Mouse (Mus musculus) embryonic facial prominence, embryonic 11.5 days (tissue): Measurements from ENCODE around the gene Acox2. TPM values are rescaled to one million over a fixed set of nuclear protein-coding genes. Genes with fewer than 3 reads are reported as not detected.

Source experiments
- ATAC-seq: fragments of 200-750 bp; cut with Nextera tagmentation; replicated peaks from 2 replicates; pipeline ENCODE4 v1.8.0; 2017; ENCODE audit warnings: low read depth; ENCODE audit not compliant: insufficient number of reproducible peaks, low FRiP score, low TSS enrichment
- DNase-seq: peaks from one replicate; pipeline ENCODE4 v3.0.0-alpha.2; 2015; ENCODE audit warnings: low spot score
- H3K27ac ChIP-seq: fragments of 300-500 bp; sonication (generic); replicated peaks from 2 replicates; pipeline ENCODE4 v1.5.1; 2014; ENCODE audit warnings: mild to moderate bottlenecking, low read depth, low read length, control low read depth
- H3K27me3 ChIP-seq: fragments of 300-500 bp; sonication (generic); 2 replicates; pipeline ENCODE4 v1.6.1; 2014; ENCODE audit warnings: mild to moderate bottlenecking, low read length, moderate library complexity, mixed read lengths; ENCODE audit not compliant: control insufficient read depth, insufficient read depth
- H3K36me3 ChIP-seq: fragments of 300-500 bp; sonication (generic); replicated peaks from 2 replicates; pipeline ENCODE4 v1.6.1; 2014; ENCODE audit warnings: low read depth, mild to moderate bottlenecking, low read length, moderate library complexity, mixed read lengths; ENCODE audit not compliant: control insufficient read depth, insufficient read depth
- H3K4me1 ChIP-seq: fragments of 300-500 bp; sonication (generic); 2 replicates; pipeline ENCODE4 v1.6.1; 2014; ENCODE audit warnings: low read length, mixed read lengths; ENCODE audit not compliant: control insufficient read depth, insufficient read depth
- H3K4me2 ChIP-seq: fragments of 300-500 bp; sonication (generic); 2 replicates; pipeline ENCODE4 v1.6.1; 2014; ENCODE audit warnings: low read depth, mild to moderate bottlenecking, control low read depth, low read length, moderate library complexity
- H3K4me3 ChIP-seq: fragments of 300-500 bp; sonication (generic); 2 replicates; pipeline ENCODE4 v1.5.1; 2014; ENCODE audit warnings: low read depth, low read length, control low read depth
- H3K9ac ChIP-seq: fragments of 300-500 bp; sonication (generic); replicated peaks from 2 replicates; pipeline ENCODE4 v1.6.1; 2014; ENCODE audit warnings: mild to moderate bottlenecking, control low read depth, low read length
- H3K9me3 ChIP-seq: fragments of 300-500 bp; sonication (generic); replicated peaks from 2 replicates; pipeline ENCODE4 v1.6.1; 2016; ENCODE audit warnings: mild to moderate bottlenecking, low read length, inconsistent platforms, mixed read lengths; ENCODE audit not compliant: control insufficient read depth
- WGBS: fragments of 180-500 bp; shearing (Covaris S2); extraction: QIAGEN DNeasy Blood & Tissue Kit; methylation state at CpG from one replicate; pipeline ENCODE4 v1.1.7; 2014; 5-methylcytosine and 5-hydroxymethylcytosine counted together
- polyA plus RNA-seq: library from polyadenylated mRNA; unstranded; fragments of >200 nt; fragmentation: Nextera tagmentation; extraction: Ambion mirVana; gene quantifications from 2 replicates; pipeline ENCODE4 v1.2.1, GENCODE M21; 2014

Gene Acox2
- polyA plus RNA-seq, 1 experiment from 2014 or later, result not detected

- Histone ChIP-seq H3K27me3 (no peaks in the 10 kb centered on the region), H3K4me3 (no peak overlapping the region), H3K4me1 (peaks cover 4% of the 10 kb centered on the region; the same call in 1 of the 2 replicates), H3K9ac (no peak overlapping the region), H3K27ac (no peak overlapping the region), H3K9me3 (no peaks in the 10 kb centered on the region), H3K36me3 (no peaks in the 10 kb centered on the region), H3K4me2 (no peak overlapping the region)
- peak; percentile 37 for DNase-seq
- no peak for ATAC-seq
- WGBS, result 18% methylated on average over 10 of the region's 10 CpGs
Observed at GRCm38 (mm10) chr14:8218730-8219380, 40.3 kb downstream of the Acox2 start.

- 55% methylated on average over 7 of the region's 7 CpGs for WGBS
- no peak overlapping the region for H3K27ac ChIP-seq
- H3K9me3 ChIP-seq, result no peaks in the 10 kb centered on the region
- H3K4me3 ChIP-seq, result no peak overlapping the region
- peaks cover 4% of the 10 kb centered on the region; the same call in 1 of the 2 replicates for H3K4me1 ChIP-seq
- H3K36me3 ChIP-seq, result no peaks in the 10 kb centered on the region
- DNase-seq (no peak), ATAC-seq (no peak)
- no peak overlapping the region for H3K9ac ChIP-seq
- no peaks in the 10 kb centered on the region for H3K27me3 ChIP-seq
- no peak overlapping the region for H3K4me2 ChIP-seq
Observed at GRCm38 (mm10) chr14:8218238-8218637, 40.9 kb downstream of the Acox2 start.

DNA sequence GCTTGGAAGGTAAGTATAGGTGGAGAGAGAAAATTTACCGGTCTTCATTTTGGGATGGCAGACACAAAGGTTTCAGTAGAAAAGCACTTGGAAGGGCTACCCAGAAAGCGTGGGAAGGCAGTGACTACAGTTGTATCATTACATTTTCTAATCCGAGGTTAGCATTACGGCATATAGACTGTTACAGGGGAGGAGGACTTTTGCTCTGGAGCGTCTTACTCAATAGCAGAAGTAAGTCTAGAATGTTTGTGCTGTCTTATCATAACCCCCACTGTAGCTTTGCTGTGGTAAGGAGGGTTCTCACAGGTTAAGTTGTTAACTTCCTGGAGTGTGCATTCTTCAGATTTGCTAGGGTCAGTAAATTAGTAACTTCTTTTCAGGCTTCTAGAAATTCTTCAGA lies 43.1 kb downstream of the Acox2 start:
- ATAC-seq (no peak), DNase-seq (no peak)
- Histone ChIP-seq H3K4me2 (no peak overlapping the region), H3K4me3 (no peak overlapping the region), H3K36me3 (no peaks in the 10 kb centered on the region), H3K9me3 (no peaks in the 10 kb centered on the region), H3K9ac (no peak overlapping the region), H3K27me3 (no peaks in the 10 kb centered on the region), H3K27ac (no peak overlapping the region), H3K4me1 (peaks cover 4% of the 10 kb centered on the region; the same call in 1 of the 2 replicates)
- 67% methylated on average over 5 of the region's 5 CpGs for WGBS

- Histone ChIP-seq H3K4me2 (peak overlapping the region; percentile 86), H3K36me3 (no peaks in the 10 kb centered on the region), H3K4me3 (peak overlapping the region; percentile 15; the same call in 1 of the 2 replicates), H3K27ac (no peak overlapping the region), H3K9ac (no peak overlapping the region), H3K4me1 (peaks cover 4% of the 10 kb centered on the region; the same call in 1 of the 2 replicates), H3K9me3 (no peaks in the 10 kb centered on the region), H3K27me3 (no peaks in the 10 kb centered on the region)
- WGBS, result 14% methylated on average over 21 of the region's 21 CpGs
- DNase-seq, result peak; percentile 34
- no peak for ATAC-seq
Observed at GRCm38 (mm10) chr14:8215208-8215778, 43.9 kb downstream of the Acox2 start.

GRCm38 (mm10) chr14:8214299-8215207 lies 44.6 kb downstream of the Acox2 start:
- peak overlapping the region; percentile 56; the same call in 1 of the 2 replicates for H3K27ac ChIP-seq
- no peaks in the 10 kb centered on the region for H3K36me3 ChIP-seq
- peak; percentile 73 for DNase-seq
- peak overlapping the region; percentile 86 for H3K4me2 ChIP-seq
- peak overlapping the region; percentile 66 for H3K4me3 ChIP-seq
- ATAC-seq, result peak; percentile 74
- H3K9me3 ChIP-seq, result no peaks in the 10 kb centered on the region
- no peaks in the 10 kb centered on the region for H3K27me3 ChIP-seq
- peaks cover 4% of the 10 kb centered on the region; the same call in 1 of the 2 replicates for H3K4me1 ChIP-seq
- peak overlapping the region; percentile 89 for H3K9ac ChIP-seq
- WGBS, result 2% methylated on average over 29 of the region's 63 CpGs

DNA sequence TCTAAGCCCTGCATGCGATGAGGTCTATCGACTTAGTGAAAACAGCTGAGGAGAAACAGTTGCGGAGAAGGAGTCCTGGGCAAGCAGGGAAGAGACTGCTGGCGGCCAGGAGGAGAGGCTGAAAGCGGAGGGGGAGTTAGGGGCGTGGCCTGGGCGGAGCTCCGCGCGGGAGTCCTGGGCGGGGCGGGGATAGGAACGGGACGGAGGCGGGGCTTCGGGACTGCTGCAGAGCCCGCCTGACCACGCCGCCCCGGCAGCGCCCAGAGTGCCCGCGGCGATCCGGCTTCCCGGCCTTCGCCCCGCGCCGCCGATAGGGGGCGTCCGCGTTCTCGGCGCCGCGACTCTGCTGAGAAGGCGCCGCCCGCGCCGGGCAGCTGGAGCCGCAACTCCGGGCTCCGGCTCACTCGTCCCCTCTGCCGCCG lies 45.3 kb downstream of the Acox2 start, which contains the start of gene Kctd6:
Kctd6 (plus strand) TSS at position 338 of the 422 bp plus-strand sequence.
- H3K4me2 ChIP-seq, result peak within 1 kb of the TSS; percentile 86
- H3K36me3 ChIP-seq, result no peaks in the 10 kb centered on the region
- no peaks in the 10 kb centered on the region for H3K27me3 ChIP-seq
- peak within 1 kb of the TSS; percentile 89 for H3K9ac ChIP-seq
- H3K4me3 ChIP-seq, result peak within 1 kb of the TSS; percentile 66
- peak within 1 kb of the TSS; percentile 56; the same call in 1 of the 2 replicates for H3K27ac ChIP-seq
- H3K9me3 ChIP-seq, result no peaks in the 10 kb centered on the region
- under 1% methylated on average over 32 of the region's 49 CpGs for WGBS
- ATAC-seq (peak; percentile 95), DNase-seq (peak; percentile 97)
- peaks cover 4% of the 10 kb centered on the region; the same call in 1 of the 2 replicates for H3K4me1 ChIP-seq

DNA sequence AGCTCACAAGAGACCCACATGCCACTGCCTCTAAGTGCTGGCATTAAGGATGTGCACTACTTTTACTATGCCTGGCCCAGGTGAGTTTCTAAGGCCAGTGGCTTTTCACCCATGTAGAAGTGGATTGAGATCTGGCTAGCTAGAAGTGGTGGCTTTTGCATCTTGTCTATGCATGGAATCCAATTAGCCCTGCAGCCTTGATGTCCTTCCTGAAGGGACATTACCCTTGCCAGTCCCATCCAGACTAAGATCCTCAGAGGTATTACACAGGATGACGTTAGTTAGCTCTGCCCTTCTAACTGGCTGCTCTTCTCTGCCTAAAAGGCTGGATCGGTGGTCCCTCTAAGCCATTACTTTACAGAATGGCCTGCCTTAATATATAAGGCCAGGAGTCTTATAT lies 46.2 kb downstream of the Acox2 start:
- Histone ChIP-seq H3K4me1 (no peaks in the 10 kb centered on the region), H3K27me3 (no peaks in the 10 kb centered on the region), H3K9ac (no peak overlapping the region), H3K4me2 (no peak overlapping the region), H3K9me3 (no peaks in the 10 kb centered on the region), H3K27ac (no peak overlapping the region), H3K36me3 (no peaks in the 10 kb centered on the region), H3K4me3 (no peak overlapping the region)
- ATAC-seq (no peak), DNase-seq (no peak)
- WGBS, result 76% methylated on average over 2 of the region's 2 CpGs
